Mouse (Mus musculus) embryonic facial prominence, embryonic 15.5 days (tissue): Measurements from ENCODE around the gene Rps16. TPM values are rescaled to one million over a fixed set of nuclear protein-coding genes. Genes with fewer than 3 reads are reported as not detected.

ENCODE experiments used
- ATAC-seq: fragments of 200-750 bp; cut with Nextera tagmentation; 2 replicates; pipeline ENCODE4 v1.8.0; 2017; ENCODE audit warnings: low read depth, moderate TSS enrichment; ENCODE audit not compliant: insufficient number of reproducible peaks, low FRiP score, low TSS enrichment
- H3K27ac ChIP-seq: fragments of 300-500 bp; sonication (generic); replicated peaks from 2 replicates; pipeline ENCODE4 v1.5.1; 2015; ENCODE audit warnings: mild to moderate bottlenecking, inconsistent platforms
- H3K27me3 ChIP-seq: fragments of 300-500 bp; sonication (generic); 2 replicates; pipeline ENCODE4 v1.6.1; 2015; ENCODE audit warnings: inconsistent platforms
- H3K36me3 ChIP-seq: fragments of 300-500 bp; sonication (generic); 2 replicates; pipeline ENCODE4 v1.6.1; 2015; ENCODE audit warnings: mild to moderate bottlenecking, inconsistent platforms
- H3K4me1 ChIP-seq: fragments of 300-500 bp; sonication (generic); 2 replicates; pipeline ENCODE4 v1.6.1; 2015; ENCODE audit warnings: inconsistent platforms
- H3K4me2 ChIP-seq: fragments of 300-500 bp; sonication (generic); replicated peaks from 2 replicates; pipeline ENCODE4 v1.6.1; 2015; ENCODE audit warnings: mild to moderate bottlenecking, inconsistent platforms
- H3K4me3 ChIP-seq: fragments of 300-500 bp; sonication (generic); replicated peaks from 2 replicates; pipeline ENCODE4 v1.5.1; 2015; ENCODE audit warnings: mild to moderate bottlenecking, inconsistent platforms
- H3K9ac ChIP-seq: fragments of 300-500 bp; sonication (generic); 2 replicates; pipeline ENCODE4 v1.6.1; 2015; ENCODE audit warnings: inconsistent platforms
- H3K9me3 ChIP-seq: fragments of 300-500 bp; sonication (generic); replicated peaks from 2 replicates; pipeline ENCODE4 v1.6.1; 2016; ENCODE audit warnings: inconsistent platforms
- WGBS: fragments of 180-500 bp; shearing (Covaris S2); methylation state at CpG from one replicate; pipeline ENCODE4 v1.1.7; 2015; 5-methylcytosine and 5-hydroxymethylcytosine counted together
- polyA plus RNA-seq: library from polyadenylated mRNA; unstranded; fragments of >200 nt; fragmentation: Nextera tagmentation; extraction: Ambion mirVana; gene quantifications from 2 replicates; pipeline ENCODE4 v1.2.1, GENCODE M21; 2015

The Rps16 gene
- polyA plus RNA-seq, 1 experiment from 2014 or later = 1,004 TPM

DNA sequence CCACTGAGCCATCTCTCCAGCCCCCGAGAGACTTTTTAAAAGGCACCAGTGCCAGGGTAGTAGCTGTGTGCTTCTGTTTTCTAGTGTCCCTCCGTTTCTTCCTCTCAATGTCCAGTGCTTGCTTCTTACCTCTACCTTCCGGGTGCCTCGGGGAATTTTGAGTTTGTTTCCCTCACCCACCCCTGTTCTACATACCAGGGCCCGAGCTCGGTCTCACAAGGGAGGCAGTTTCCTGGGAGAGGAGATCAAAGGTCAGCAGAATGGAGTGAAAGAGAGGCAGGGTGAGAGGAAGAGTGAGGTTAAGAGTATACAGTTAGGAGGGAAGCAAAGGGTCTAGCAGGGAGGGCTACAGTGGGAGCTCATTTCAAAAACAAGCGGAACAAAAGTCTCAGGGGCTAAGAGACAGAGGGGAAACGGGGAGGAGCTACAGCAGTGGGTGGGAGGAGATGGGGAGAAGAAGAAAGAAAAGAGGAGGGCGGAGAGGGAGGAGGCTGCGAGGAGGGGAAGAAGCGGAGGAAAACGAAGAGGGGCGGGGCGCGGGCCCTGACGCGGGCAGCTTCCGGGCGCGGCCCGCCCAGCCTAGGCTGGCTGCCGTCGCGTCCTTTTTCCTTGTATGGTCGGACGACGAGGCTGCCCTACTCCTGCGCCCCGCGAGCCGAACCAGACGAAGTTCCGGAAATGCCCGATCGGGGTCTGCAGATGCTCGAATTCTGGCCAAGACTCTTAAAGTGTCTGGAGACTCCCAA, 24.9 kb downstream of the Rps16 start:
- peak overlapping the region; percentile 87 for H3K4me2 ChIP-seq
- peaks cover 69% of the 10 kb centered on the region for H3K4me1 ChIP-seq
- H3K27me3 ChIP-seq = no peaks in the 10 kb centered on the region
- peak; percentile 60 for ATAC-seq
- H3K27ac ChIP-seq = peak overlapping the region; percentile 98
- H3K4me3 ChIP-seq = peak overlapping the region; percentile 81
- H3K9me3 ChIP-seq = no peaks in the 10 kb centered on the region
- WGBS = 1% methylated on average over 35 of the region's 36 CpGs
- H3K36me3 ChIP-seq = peaks cover 8% of the 10 kb centered on the region; the same call in 1 of the 2 replicates
- H3K9ac ChIP-seq = peak overlapping the region; percentile 44

DNA sequence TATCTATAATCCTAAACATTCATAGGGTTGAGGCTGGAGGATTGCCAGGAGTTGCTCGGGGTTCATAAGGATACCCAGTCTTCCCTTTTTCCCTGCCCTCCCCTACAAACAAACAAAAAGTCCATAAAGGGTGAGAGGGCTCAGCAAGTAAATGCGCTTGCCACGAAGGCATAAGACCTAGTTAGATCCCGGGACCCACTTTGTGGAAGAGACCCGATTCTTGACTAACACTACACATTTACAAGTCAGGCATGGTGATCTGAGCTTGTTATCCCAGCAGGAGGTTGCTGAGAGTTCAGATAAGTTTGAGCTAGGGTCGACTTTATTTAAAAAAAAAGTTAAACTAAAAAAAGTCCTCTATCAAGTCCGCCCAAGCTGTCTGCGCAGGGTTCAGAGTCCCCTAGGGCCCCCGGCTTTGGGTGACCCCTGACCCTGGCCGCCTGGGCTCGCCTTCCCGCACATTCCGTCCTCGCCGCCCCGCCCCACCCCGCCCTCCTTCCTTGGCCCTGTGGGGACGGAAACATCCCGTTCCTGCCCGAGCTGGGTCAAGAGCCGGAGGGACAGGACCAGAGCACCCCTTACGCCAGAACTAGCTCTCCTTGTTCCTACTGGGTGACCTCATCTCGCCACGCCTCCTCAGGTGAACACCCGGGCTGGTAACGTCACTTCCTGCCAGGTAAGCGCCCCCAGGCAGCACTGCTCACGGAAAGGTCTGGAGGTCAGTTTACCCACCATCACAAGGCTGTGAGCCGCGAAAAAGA, 25.7 kb downstream of the Rps16 start:
- 4% methylated on average over 30 of the region's 30 CpGs for WGBS
- no peak for ATAC-seq

DNA sequence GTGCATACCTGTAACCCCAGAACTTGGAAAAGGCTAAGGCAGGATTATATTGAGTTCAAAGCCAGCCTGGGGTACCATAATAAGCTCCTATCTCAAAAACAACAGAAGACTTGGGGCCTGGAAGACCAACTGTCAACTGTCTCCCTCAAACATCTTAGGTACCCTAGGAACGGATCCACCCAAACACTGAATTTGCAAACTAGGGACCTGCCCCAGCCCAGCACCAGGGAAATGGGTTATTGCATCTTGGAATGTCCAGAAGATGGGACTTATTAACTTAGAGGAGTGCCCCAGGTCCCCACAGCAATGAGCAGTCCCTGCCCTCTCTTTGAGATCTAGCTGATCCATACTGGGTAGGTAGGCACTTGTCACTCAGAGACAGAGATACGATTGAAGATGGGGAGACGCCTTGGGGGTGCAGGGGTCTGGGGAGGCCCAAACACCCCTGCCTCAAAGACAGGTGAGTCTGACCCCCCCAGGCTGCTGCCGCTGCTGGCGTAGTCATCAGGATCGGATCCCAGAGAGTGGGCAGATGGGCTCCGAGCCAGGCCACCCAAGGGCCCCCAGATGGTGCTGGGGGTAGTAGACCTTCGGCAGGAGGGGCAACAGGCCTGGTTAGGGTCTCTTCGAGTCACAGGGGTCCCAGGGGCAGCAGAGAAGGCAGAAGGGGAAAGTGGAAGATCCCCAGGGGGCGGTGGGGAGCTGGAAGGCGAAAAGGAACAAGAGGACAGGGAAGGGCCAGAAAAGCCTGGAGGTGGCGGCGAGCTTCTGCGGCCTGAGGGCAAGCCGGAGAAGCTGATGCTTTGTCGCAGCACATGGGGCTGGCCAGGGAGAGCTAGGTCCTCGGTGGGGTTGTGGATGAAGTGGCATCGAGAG, 27.0 kb downstream of the Rps16 start:
- Histone ChIP-seq H3K4me2 (peak overlapping the region; percentile 87), H3K27ac (peak overlapping the region; percentile 98), H3K4me1 (peaks cover 78% of the 10 kb centered on the region), H3K36me3 (peaks cover 8% of the 10 kb centered on the region; the same call in 1 of the 2 replicates), H3K4me3 (peak overlapping the region; percentile 81), H3K27me3 (no peaks in the 10 kb centered on the region), H3K9me3 (no peaks in the 10 kb centered on the region), H3K9ac (peak overlapping the region; percentile 77)
- 57% methylated on average over 18 of the region's 18 CpGs for WGBS
- no peak for ATAC-seq

More for the DNA sequence above, 25.7 kb downstream of the Rps16 start:
- Histone ChIP-seq H3K4me3 (peak overlapping the region; percentile 81), H3K4me2 (peak overlapping the region; percentile 87), H3K9ac (peak overlapping the region; percentile 44), H3K4me1 (peaks cover 69% of the 10 kb centered on the region), H3K27ac (peak overlapping the region; percentile 98), H3K9me3 (no peaks in the 10 kb centered on the region), H3K36me3 (peaks cover 8% of the 10 kb centered on the region; the same call in 1 of the 2 replicates), H3K27me3 (no peaks in the 10 kb centered on the region)

DNA sequence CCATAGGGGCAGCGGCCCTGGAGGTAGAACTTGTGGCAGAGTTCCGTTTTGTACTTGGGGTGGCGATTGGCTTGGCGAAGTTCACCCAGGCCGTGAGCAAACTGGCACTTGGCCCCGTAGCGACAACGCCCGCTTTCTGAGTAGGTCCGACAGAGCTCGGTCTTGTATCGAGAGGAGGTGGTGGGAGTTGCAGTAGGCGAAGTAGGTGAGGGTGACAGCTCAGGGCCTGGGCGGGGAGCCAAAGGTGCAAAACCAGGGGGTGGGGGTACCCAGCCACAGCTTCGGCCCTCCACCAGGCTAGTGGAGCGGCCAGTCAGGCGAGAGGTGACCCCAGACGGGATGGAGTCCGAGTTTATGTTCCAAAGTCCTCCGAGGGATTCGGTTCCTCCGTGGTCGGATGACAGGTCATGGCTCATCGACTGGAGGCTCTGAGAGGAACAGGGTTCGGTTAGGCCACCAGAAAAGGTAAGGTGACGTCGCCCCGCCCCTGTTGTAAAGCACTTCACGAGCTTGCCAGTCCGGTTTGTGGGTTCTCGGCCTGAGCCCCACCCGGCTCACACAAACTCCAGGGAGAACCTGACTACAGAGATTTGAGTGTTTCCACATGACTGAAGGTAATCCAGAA, 27.7 kb downstream of the Rps16 start:
- Histone ChIP-seq H3K9ac (peak overlapping the region; percentile 77), H3K4me3 (peak overlapping the region; percentile 81), H3K36me3 (peaks cover 8% of the 10 kb centered on the region; the same call in 1 of the 2 replicates), H3K27me3 (no peaks in the 10 kb centered on the region), H3K4me1 (peaks cover 86% of the 10 kb centered on the region), H3K9me3 (no peaks in the 10 kb centered on the region), H3K27ac (peak overlapping the region; percentile 98), H3K4me2 (peak overlapping the region; percentile 87)
- no peak for ATAC-seq
- WGBS = 33% methylated on average over 32 of the region's 32 CpGs

DNA sequence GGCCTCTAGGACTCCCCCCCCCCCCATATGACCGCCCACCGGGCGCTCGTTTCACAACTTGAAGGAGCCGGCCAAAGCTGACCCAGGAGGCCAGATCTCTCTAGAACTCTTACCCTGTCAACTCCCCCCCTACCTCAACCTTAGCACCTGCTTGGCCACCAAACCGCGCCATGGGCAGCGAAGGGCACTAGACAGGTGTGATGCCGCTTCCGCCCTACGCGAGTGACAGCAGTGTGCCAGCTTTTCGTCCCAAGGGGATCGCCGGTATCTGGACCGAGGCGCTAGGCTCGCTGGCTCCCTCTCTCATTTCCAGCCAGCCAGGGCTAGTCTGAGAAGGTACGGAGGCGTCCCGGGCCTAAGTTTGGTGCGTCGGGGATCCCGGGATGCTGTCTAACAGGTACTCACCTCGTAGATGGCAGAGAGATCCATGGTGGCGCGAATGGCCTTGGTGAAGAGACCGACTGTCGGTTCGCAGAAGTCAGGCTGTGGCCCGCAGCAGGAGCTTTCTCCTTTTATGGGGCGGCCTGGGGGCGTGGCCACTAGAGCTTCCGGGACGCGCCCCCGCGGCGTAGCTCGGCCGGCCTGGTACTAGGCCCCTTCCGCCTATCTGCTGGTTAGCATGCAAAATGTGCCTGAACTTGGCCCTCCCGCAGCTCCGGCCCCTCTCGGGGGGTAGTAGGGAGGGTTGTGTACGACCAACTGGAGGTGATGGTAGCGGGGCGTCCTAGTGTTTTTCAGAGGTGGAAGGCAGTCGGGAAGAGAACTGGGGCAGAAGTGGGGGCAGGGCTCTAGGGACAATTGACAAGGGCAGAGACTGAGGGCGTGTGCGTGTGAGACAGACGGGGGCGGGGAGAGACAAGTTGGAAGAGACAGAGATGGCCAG, 28.6 kb downstream of the Rps16 start:
- H3K4me3 ChIP-seq = peak overlapping the region; percentile 81
- peak overlapping the region; percentile 77 for H3K9ac ChIP-seq
- H3K4me2 ChIP-seq = peak overlapping the region; percentile 87
- no peaks in the 10 kb centered on the region for H3K27me3 ChIP-seq
- H3K4me1 ChIP-seq = peaks cover 87% of the 10 kb centered on the region
- H3K36me3 ChIP-seq = peaks cover 8% of the 10 kb centered on the region; the same call in 1 of the 2 replicates
- peak overlapping the region; percentile 98 for H3K27ac ChIP-seq
- H3K9me3 ChIP-seq = no peaks in the 10 kb centered on the region
- under 1% methylated on average over 53 of the region's 53 CpGs for WGBS
- peak; percentile 44 for ATAC-seq

DNA sequence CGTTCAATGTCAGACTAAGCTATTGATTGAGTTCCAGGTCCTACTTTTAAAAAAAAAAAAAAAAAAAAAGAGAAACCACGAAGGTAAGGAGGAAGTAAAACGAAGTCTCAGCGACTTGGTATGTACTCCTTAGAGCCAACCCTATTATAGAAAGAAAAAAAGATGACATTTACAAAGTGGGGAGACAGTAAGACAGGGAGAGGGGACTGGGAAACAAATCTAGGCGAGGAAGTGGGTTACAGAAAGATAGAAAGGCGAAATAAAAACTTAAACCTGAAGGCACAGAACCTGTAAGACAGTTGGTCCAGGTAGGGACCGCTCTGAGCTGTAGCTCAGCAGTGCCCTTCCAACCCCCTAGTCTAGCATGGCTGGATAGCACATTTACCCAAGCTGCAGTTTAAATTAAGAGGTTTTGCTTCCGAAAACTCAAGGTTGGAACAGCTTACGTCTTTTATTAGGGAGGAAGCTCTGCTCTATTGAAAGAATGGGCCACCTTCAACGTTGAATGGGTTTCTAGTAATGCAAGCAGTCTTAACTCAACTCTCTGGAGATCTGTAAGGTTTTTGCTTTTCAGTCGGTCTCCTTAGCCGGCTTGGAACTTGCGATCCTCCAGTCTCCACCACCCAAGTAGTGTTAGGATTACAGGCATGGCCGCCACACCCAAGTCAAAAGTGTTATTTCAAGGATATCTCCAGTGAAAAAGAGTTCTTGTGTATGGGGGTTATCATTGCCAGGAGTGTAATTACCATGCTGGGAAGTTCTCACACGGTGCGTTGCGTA, 30.0 kb downstream of the Rps16 start, which contains the start of gene Zfp36:
Gene Zfp36 (minus strand): TSS at position 17 of the 780 bp plus-strand sequence.
- H3K27ac ChIP-seq = peak within 1 kb of the TSS; percentile 98
- H3K4me3 ChIP-seq = peak within 1 kb of the TSS; percentile 81
- no peaks in the 10 kb centered on the region for H3K9me3 ChIP-seq
- peak within 1 kb of the TSS; percentile 87 for H3K4me2 ChIP-seq
- H3K27me3 ChIP-seq = no peaks in the 10 kb centered on the region
- H3K36me3 ChIP-seq = peaks cover 12% of the 10 kb centered on the region; the same call in 1 of the 2 replicates
- peak within 1 kb of the TSS; percentile 77 for H3K9ac ChIP-seq
- WGBS = 37% methylated on average over 17 of the region's 17 CpGs
- H3K4me1 ChIP-seq = peaks cover 79% of the 10 kb centered on the region
- no peak for ATAC-seq

DNA sequence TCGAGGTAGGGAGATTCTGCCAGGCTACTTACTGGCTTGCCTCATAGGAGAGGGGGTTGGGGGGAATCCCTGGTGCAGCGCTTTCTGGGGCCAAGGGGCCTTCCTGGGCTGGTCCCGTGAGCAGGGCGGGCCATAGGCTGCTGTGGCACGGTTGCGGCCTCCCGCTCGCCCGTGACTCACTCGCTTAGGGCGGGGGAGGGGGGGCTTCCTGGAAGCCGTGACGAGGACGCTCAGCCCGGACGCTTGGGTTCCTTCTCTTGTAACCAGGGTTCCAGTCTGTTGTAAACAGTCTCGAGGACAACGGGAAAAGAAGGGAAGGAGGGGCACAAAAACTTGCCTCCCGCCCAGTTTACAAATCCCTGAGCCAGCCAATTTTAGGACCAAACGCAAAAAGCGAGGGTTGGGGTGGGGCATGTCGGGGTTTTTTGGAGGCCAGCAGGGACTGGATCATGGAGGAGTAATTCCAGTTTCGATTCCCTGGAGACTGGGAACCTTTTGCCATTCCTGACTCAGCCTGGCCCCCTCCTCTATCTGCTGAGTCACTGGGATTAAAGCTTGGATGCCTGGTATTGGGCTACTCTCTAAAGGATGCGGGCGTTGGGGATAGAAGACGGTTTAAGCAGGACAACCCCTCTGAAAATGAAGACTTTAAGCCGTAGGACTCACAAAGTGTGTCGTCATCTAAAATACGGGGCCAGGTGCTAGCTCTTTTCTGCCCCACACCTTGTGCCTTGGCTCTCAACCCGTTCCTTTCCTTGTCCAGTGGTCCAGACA, 30.8 kb downstream of the Rps16 start:
- peaks cover 77% of the 10 kb centered on the region for H3K4me1 ChIP-seq
- ATAC-seq = peak; percentile 59
- H3K27ac ChIP-seq = peak overlapping the region; percentile 98
- H3K4me2 ChIP-seq = peak overlapping the region; percentile 73
- peak overlapping the region; percentile 39 for H3K4me3 ChIP-seq
- no peaks in the 10 kb centered on the region for H3K9me3 ChIP-seq
- peak overlapping the region; percentile 39 for H3K9ac ChIP-seq
- WGBS = 2% methylated on average over 30 of the region's 30 CpGs
- H3K36me3 ChIP-seq = peaks cover 20% of the 10 kb centered on the region; the same call in 1 of the 2 replicates
- H3K27me3 ChIP-seq = no peaks in the 10 kb centered on the region

DNA sequence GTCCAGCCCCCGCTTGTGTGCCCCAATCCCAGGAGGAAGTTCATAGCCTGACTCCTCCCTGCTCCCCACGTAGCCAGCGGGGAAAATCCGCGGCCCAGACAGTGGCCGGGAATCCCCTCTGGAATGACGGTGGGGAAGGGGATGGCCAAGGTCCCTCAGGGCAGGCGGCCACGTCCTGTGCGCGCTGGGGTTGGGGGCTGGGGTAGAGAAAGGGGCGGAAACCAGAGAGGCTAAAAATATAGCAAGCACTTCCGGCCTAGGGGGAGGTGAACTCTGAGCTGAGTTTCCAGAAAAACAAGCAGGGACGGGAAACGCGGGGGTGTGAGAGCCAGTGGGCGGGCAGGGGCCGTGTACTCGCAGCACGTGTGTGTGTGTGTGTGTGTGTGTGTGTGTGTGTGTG, 31.5 kb downstream of the Rps16 start:
- ATAC-seq = peak; percentile 76
- peak overlapping the region; percentile 73 for H3K4me2 ChIP-seq
- H3K9ac ChIP-seq = peak overlapping the region; percentile 39
- no peaks in the 10 kb centered on the region for H3K9me3 ChIP-seq
- WGBS = 1% methylated on average over 20 of the region's 20 CpGs
- H3K4me1 ChIP-seq = peaks cover 75% of the 10 kb centered on the region
- H3K4me3 ChIP-seq = peak overlapping the region; percentile 39
- H3K27ac ChIP-seq = peak overlapping the region; percentile 98
- no peaks in the 10 kb centered on the region for H3K27me3 ChIP-seq
- H3K36me3 ChIP-seq = peaks cover 22% of the 10 kb centered on the region; the same call in 1 of the 2 replicates
